Mouse (Mus musculus) brain, embryonic 14.5 days (tissue): Measurements from ENCODE around the gene Lpp.

Experiments used
- CTCF ChIP-seq: fragments of 200-500 bp; IDR thresholded peaks from 2 replicates; pipeline ENCODE4 v1.5.1; 2012; ENCODE audit warnings: inconsistent platforms, mild to moderate bottlenecking, moderate library complexity, borderline replicate concordance; ENCODE audit not compliant: insufficient read depth, insufficient read length; ENCODE audit errors: extremely low read depth
- POLR2A ChIP-seq: fragments of 200-500 bp; IDR thresholded peaks from 2 replicates; pipeline ENCODE4 v1.6.1; 2012; ENCODE audit warnings: mild to moderate bottlenecking, inconsistent platforms, borderline replicate concordance; ENCODE audit not compliant: poor library complexity, insufficient read depth, insufficient read length, severe bottlenecking; ENCODE audit errors: extremely low read depth

DNA sequence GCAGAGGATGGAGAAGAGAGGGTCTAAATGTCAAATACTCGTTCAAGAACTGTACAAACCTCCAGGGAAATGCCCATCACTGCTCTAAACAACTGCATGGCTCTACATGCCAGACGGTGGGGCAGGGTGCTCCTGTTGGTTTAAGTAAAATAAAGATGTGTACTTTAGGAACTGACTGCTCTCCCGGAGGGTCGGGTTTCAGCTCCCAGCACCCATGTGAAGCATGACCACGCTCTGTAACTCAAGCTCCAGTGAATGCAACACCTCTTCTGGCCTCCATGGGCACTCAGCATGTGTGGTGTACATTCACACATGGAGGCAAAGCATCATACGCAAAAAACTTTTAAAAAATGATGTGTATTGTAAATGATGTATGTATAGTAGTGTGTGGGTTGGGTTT is 42.6 kb upstream of the Lpp start:
- TF ChIP-seq CTCF (no peak), POLR2A (no peak)
